Mouse (Mus musculus): Measurements from ENCODE around the gene Gm36028.

Gene Gm36028

DNA sequence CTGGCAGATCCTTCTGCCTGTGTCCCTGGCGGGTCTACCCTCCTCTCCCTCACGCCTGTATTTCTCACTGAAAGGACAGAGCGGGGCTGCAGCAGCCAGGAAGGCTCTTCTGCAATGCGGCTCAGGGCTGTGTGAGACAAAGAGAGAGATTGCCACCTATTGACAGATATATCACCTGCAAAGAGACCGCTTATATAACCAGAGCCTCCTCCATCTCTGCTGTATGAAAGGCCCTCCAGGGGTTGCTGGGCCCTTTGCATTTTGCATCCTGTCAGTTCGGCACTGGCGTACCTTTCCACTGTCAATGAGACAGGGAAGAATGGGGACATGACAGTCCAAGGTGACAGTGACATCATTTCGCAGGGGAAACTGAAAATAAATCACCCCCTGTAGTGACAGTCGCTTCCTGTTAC, 48.5 kb downstream of the Gm36028 start:
- Histone ChIP-seq H3K4me3 (replicated peaks; ENCODE audit: low read length) (no peak overlapping the region; the same call in 1 of the 2 replicates), H3K36me3 (ENCODE audit: insufficient read depth, low read length) (peaks cover 25% of the 10 kb centered on the region), H3K27me3 (ENCODE audit: insufficient read depth, low read length) (no peaks in the 10 kb centered on the region), H3K9me3 (ENCODE audit: low read length) (no peaks in the 10 kb centered on the region), H3K4me1 (replicated peaks; ENCODE audit: low read depth, low read length) (peaks cover 55% of the 10 kb centered on the region)
- no peak for TF ChIP-seq NANOG (IDR thresholded peaks at IDR 0.05; ENCODE audit: borderline replicate concordance, low read length)
- no peak for TF ChIP-seq POU5F1 (IDR thresholded peaks at IDR 0.05; ENCODE audit: borderline replicate concordance, low read length)
- no peak for TF ChIP-seq CTCF (conservative IDR thresholded peaks at IDR 0.05; ENCODE audit: low read length)

DNA sequence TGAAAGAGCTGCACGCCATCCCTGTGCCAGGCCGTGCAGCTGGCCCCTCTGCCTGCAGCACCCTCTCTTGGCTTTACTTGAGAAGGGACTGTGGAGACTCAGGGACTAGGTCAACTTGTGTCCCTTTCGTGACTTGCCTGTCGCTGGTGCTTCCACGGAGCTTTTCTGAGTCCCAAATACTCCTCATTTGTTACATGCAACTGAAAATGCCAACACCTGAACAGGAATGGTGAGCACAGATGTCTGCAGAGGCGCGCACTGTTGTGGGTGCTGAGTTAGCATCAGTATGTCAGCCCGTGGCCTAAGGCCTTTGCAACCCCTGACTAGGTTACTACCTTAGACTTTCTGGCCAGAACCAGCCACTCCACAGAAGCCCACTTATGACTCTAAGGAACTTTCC, 49.1 kb downstream of the Gm36028 start:
- no peak overlapping the region; the same call in 1 of the 2 replicates for H3K4me3 ChIP-seq (replicated peaks; ENCODE audit: low read length)
- TF ChIP-seq POU5F1 (IDR thresholded peaks at IDR 0.05; ENCODE audit: borderline replicate concordance, low read length): no peak
- TF ChIP-seq NANOG (IDR thresholded peaks at IDR 0.05; ENCODE audit: borderline replicate concordance, low read length): no peak
- TF ChIP-seq CTCF (conservative IDR thresholded peaks at IDR 0.05; ENCODE audit: low read length): no peak

GRCm38 (mm10) chr16:37809623-37809992, 51.3 kb downstream of the Gm36028 start:
- peaks cover 19% of the 10 kb centered on the region; the same call in 1 of the 2 replicates for H3K36me3 ChIP-seq (ENCODE audit: insufficient read depth, low read length)
- no peak for TF ChIP-seq POU5F1 (IDR thresholded peaks at IDR 0.05; ENCODE audit: borderline replicate concordance, low read length)
- TF ChIP-seq CTCF (conservative IDR thresholded peaks at IDR 0.05; ENCODE audit: low read length): no peak
- TF ChIP-seq NANOG (IDR thresholded peaks at IDR 0.05; ENCODE audit: borderline replicate concordance, low read length): no peak
- peaks cover 54% of the 10 kb centered on the region for H3K4me1 ChIP-seq (replicated peaks; ENCODE audit: low read depth, low read length)
- no peaks in the 10 kb centered on the region for H3K9me3 ChIP-seq (ENCODE audit: low read length)
- no peaks in the 10 kb centered on the region for H3K27me3 ChIP-seq (ENCODE audit: insufficient read depth, low read length)
- no peak overlapping the region for H3K4me3 ChIP-seq (replicated peaks; ENCODE audit: low read length)

More for the DNA sequence above, 49.1 kb downstream of the Gm36028 start:
- H3K36me3 ChIP-seq (ENCODE audit: insufficient read depth, low read length): peaks cover 26% of the 10 kb centered on the region
- H3K4me1 ChIP-seq (replicated peaks; ENCODE audit: low read depth, low read length): peaks cover 59% of the 10 kb centered on the region
- H3K9me3 ChIP-seq (ENCODE audit: low read length): no peaks in the 10 kb centered on the region
- no peaks in the 10 kb centered on the region for H3K27me3 ChIP-seq (ENCODE audit: insufficient read depth, low read length)

DNA sequence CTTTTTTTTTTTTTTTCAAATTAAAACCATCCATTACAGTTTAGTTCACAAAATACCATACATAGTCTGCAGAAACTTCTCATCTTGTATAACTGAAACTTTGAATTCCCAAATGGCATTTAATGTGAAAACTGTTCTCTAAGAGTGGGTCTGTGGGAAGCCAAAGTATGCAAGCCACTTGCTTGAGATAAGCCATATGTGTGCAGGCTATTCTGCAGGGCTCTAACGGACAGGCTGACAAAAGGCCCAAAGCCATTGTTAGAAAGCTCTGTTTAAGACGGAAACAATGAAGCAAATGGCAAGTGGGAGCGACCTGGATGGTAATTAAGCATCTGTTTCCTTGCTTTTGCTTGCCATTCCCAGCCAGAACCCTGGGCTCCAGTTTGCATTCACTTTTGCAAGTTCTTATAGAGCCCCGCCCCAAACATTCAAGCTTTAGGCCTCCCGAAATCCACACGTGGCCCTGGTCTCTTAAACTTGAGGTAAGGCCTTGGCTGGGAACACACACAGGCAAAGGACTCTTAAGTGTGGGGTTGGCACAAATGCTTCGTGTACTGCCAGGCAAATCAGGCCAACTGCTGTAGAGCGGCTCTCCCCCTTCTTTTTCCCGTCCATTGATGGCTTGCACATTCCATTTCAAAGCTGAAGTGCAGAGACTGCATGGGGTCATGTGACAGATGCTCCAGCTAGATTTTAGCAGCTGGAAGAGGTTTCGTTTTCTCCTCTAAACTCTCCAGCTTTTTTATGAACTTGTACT, 51.9 kb downstream of the Gm36028 start:
- Histone ChIP-seq H3K9me3 (ENCODE audit: low read length) (no peaks in the 10 kb centered on the region), H3K36me3 (ENCODE audit: insufficient read depth, low read length) (peaks cover 25% of the 10 kb centered on the region), H3K27me3 (ENCODE audit: insufficient read depth, low read length) (no peaks in the 10 kb centered on the region), H3K4me3 (replicated peaks; ENCODE audit: low read length) (no peak overlapping the region), H3K4me1 (replicated peaks; ENCODE audit: low read depth, low read length) (peaks cover 51% of the 10 kb centered on the region)
- TF ChIP-seq POU5F1 (IDR thresholded peaks at IDR 0.05; ENCODE audit: borderline replicate concordance, low read length): no peak
- TF ChIP-seq CTCF (conservative IDR thresholded peaks at IDR 0.05; ENCODE audit: low read length): no peak
- TF ChIP-seq NANOG (IDR thresholded peaks at IDR 0.05; ENCODE audit: borderline replicate concordance, low read length): no peak

- H3K9me3 ChIP-seq (ENCODE audit: low read length): no peaks in the 10 kb centered on the region
- H3K27me3 ChIP-seq (ENCODE audit: insufficient read depth, low read length): no peaks in the 10 kb centered on the region
- no peak for TF ChIP-seq POU5F1 (IDR thresholded peaks at IDR 0.05; ENCODE audit: borderline replicate concordance, low read length)
- TF ChIP-seq NANOG (IDR thresholded peaks at IDR 0.05; ENCODE audit: borderline replicate concordance, low read length): no peak
- no peak for TF ChIP-seq CTCF (conservative IDR thresholded peaks at IDR 0.05; ENCODE audit: low read length)
- peaks cover 34% of the 10 kb centered on the region for H3K36me3 ChIP-seq (ENCODE audit: insufficient read depth, low read length)
- H3K4me1 ChIP-seq (replicated peaks; ENCODE audit: low read depth, low read length): peaks cover 45% of the 10 kb centered on the region
- H3K4me3 ChIP-seq (replicated peaks; ENCODE audit: low read length): no peak overlapping the region
These were observed 53.7 kb downstream of the Gm36028 start for GRCm38 (mm10) chr16:37807269-37807668.

GRCm38 (mm10) chr16:37805746-37806495, 55.0 kb downstream of the Gm36028 start:
- Histone ChIP-seq H3K4me1 (replicated peaks; ENCODE audit: low read depth, low read length) (peaks cover 40% of the 10 kb centered on the region), H3K4me3 (replicated peaks; ENCODE audit: low read length) (no peak overlapping the region), H3K36me3 (ENCODE audit: insufficient read depth, low read length) (peaks cover 34% of the 10 kb centered on the region), H3K9me3 (ENCODE audit: low read length) (no peaks in the 10 kb centered on the region), H3K27me3 (ENCODE audit: insufficient read depth, low read length) (no peaks in the 10 kb centered on the region)
- no peak for TF ChIP-seq NANOG (IDR thresholded peaks at IDR 0.05; ENCODE audit: borderline replicate concordance, low read length)
- TF ChIP-seq CTCF (conservative IDR thresholded peaks at IDR 0.05; ENCODE audit: low read length): no peak
- TF ChIP-seq POU5F1 (IDR thresholded peaks at IDR 0.05; ENCODE audit: borderline replicate concordance, low read length): no peak

DNA sequence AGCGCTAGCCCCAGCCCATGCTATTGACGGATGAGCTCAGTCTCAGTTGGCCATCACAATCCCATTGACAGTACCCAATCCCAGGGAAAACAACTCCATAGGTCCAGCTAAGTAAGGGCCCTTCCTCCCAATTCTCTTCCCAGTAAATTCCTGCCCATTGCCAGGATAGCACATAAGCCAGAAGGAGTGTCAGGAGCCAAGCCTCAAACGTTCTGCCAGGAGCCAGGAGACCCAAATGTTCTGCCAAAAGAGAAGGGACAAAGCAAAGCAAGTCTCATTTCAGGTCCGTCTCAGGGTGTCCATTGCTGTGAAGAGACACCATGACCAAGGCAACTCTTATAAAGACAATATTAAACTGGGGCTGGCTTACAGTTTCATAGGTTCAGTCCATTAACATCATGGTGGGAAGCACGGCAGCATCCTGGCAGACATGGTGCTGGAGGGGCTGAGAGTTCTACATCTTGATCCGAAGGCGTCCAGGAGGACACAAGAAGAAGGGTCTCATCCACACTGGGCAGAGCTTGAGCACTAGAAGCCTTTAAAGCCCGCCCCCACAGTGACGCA, 57.5 kb downstream of the Gm36028 start:
- peaks cover 6% of the 10 kb centered on the region for H3K9me3 ChIP-seq (ENCODE audit: low read length)
- peaks cover 40% of the 10 kb centered on the region for H3K36me3 ChIP-seq (ENCODE audit: insufficient read depth, low read length)
- H3K4me1 ChIP-seq (replicated peaks; ENCODE audit: low read depth, low read length): peaks cover 28% of the 10 kb centered on the region
- TF ChIP-seq NANOG (IDR thresholded peaks at IDR 0.05; ENCODE audit: borderline replicate concordance, low read length) (no peak), CTCF (conservative IDR thresholded peaks at IDR 0.05; ENCODE audit: low read length) (no peak), POU5F1 (IDR thresholded peaks at IDR 0.05; ENCODE audit: borderline replicate concordance, low read length) (no peak)
- no peak overlapping the region for H3K4me3 ChIP-seq (replicated peaks; ENCODE audit: low read length)
- H3K27me3 ChIP-seq (ENCODE audit: insufficient read depth, low read length): no peaks in the 10 kb centered on the region

- H3K4me3 ChIP-seq (replicated peaks; ENCODE audit: low read length): no peak overlapping the region
- peaks cover 21% of the 10 kb centered on the region for H3K4me1 ChIP-seq (replicated peaks; ENCODE audit: low read depth, low read length)
- no peaks in the 10 kb centered on the region for H3K27me3 ChIP-seq (ENCODE audit: insufficient read depth, low read length)
- TF ChIP-seq CTCF (conservative IDR thresholded peaks at IDR 0.05; ENCODE audit: low read length) (no peak), NANOG (IDR thresholded peaks at IDR 0.05; ENCODE audit: borderline replicate concordance, low read length) (no peak), POU5F1 (IDR thresholded peaks at IDR 0.05; ENCODE audit: borderline replicate concordance, low read length) (no peak)
- peaks cover 39% of the 10 kb centered on the region for H3K36me3 ChIP-seq (ENCODE audit: insufficient read depth, low read length)
- peaks cover 6% of the 10 kb centered on the region for H3K9me3 ChIP-seq (ENCODE audit: low read length)
These were observed 58.2 kb downstream of the Gm36028 start for GRCm38 (mm10) chr16:37802686-37803295.

Data from E14TG2a.4 (cell line).